Mouse (Mus musculus): Measurements from ENCODE around the gene Tgm3. TPM values are rescaled to one million over a fixed set of nuclear protein-coding genes. Genes with fewer than 3 reads are reported as not detected.

The Tgm3 gene
- polyA plus RNA-seq, 1 experiment from 2014 or later, result not detected

DNA sequence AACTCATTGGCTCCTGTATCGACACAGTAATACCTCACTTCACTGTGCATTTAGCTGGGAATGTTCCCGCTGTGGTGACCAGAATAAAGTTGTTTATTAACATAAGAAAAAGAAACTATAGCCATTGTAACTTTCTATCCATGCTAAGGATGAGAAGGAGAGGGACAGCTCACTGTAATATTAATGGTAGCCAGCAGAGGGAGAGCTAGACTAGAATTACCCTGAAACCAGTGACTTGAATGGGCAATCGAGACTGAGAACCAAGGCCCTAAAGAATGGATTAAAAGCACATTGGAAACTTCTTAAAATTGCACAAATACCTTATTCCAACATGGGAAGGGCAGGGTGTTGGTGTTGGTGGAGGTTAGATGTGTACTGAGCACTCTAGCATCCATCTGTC is 56.1 kb downstream of the Tgm3 start:
- no peaks in the 10 kb centered on the region for H3K9me3 ChIP-seq
- ATAC-seq (ENCODE audit: extremely low read depth, insufficient number of reproducible peaks, low FRiP score, low TSS enrichment), result no peak
- 25% methylated on average over 3 of the region's 3 CpGs for WGBS

DNA sequence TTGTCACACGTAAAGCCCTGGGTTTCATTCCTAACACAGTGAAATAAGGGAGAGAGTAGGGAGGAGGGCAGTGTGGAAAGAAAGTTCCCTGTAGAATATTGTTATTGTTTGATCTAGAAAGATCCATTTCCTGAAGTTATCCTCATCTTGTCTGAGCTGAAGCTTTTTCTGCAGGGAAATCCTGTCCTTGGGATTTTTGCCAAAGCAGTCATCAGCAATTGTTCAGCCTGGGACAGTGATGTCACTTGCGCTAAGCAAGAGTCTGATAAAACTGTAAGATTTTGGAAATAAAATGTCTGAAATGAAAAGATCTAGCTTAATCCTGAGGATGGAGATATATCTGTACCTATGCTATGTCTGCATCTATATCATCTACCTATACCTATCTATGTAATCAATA is 58.2 kb downstream of the Tgm3 start:
- no peak for ATAC-seq (ENCODE audit: extremely low read depth, insufficient number of reproducible peaks, low FRiP score, low TSS enrichment)
- H3K27ac ChIP-seq (replicated peaks), result no peak overlapping the region
- no peaks in the 10 kb centered on the region for H3K9me3 ChIP-seq
- H3K27me3 ChIP-seq (replicated peaks), result no peaks in the 10 kb centered on the region
- H3K4me2 ChIP-seq, result no peak overlapping the region
- no peaks in the 10 kb centered on the region for H3K36me3 ChIP-seq
- H3K9ac ChIP-seq, result no peak overlapping the region
- H3K4me3 ChIP-seq, result no peak overlapping the region
- no peaks in the 10 kb centered on the region for H3K4me1 ChIP-seq
- WGBS, result 69% methylated on average over 2 of the region's 2 CpGs

More for the DNA sequence above, 56.1 kb downstream of the Tgm3 start:
- no peak overlapping the region for H3K27ac ChIP-seq (replicated peaks)
- no peak overlapping the region for H3K9ac ChIP-seq
- H3K4me2 ChIP-seq, result no peak overlapping the region
- no peak overlapping the region for H3K4me3 ChIP-seq
- no peaks in the 10 kb centered on the region for H3K4me1 ChIP-seq
- H3K27me3 ChIP-seq (replicated peaks), result no peaks in the 10 kb centered on the region
- H3K36me3 ChIP-seq, result no peaks in the 10 kb centered on the region

Small RNA genes within 50 kb of the gene (microRNA-seq; reads per million reads assigned to microRNA genes)
- gene Mir6339, result not detected

Other genes with a start within 250 kb of the Tgm3 start
- gene Stk35, start 211.8 kb upstream of the Tgm3 start, polyA plus RNA-seq (2015; fragmentation: Nextera tagmentation; extraction: Ambion mirVana), result 6.1 and 6.2 TPM in 2 replicates
- gene Tgm6, start 100.1 kb downstream of the Tgm3 start, polyA plus RNA-seq (2015; fragmentation: Nextera tagmentation; extraction: Ambion mirVana), result not detected in 2 replicates
- 426 and 455 TPM in 2 replicates for gene Snrpb, start 167.1 kb downstream of the Tgm3 start, polyA plus RNA-seq (2015; fragmentation: Nextera tagmentation; extraction: Ambion mirVana)
- gene Tmc2, start 182.8 kb downstream of the Tgm3 start, polyA plus RNA-seq (2015; fragmentation: Nextera tagmentation; extraction: Ambion mirVana), result not detected in 2 replicates

All from heart, embryonic 13.5 days (tissue).